Mouse (Mus musculus) small intestine, adult 2 months (tissue): Measurements from ENCODE around the gene Slc4a1.

Source experiments
- CTCF ChIP-seq: fragments of 200-500 bp; IDR thresholded peaks from 2 replicates; pipeline ENCODE4 v1.5.1; 2012; ENCODE audit warnings: low read depth, mild to moderate bottlenecking, control low read depth, inconsistent platforms, low read length, moderate library complexity, mixed read lengths; ENCODE audit not compliant: insufficient replicate concordance, insufficient read length; ENCODE audit errors: extremely low read depth
- POLR2A ChIP-seq: fragments of 200-500 bp; IDR thresholded peaks from 2 replicates; pipeline ENCODE4 v1.6.1; 2012; ENCODE audit warnings: low read depth, mild to moderate bottlenecking, control low read depth, inconsistent platforms, low read length, moderate library complexity

- TF ChIP-seq CTCF (no peak), POLR2A (no peak)
These were observed 44.1 kb downstream of the Slc4a1 start for GRCm38 (mm10) chr11:102321931-102322330.
